Mouse (Mus musculus): Measurements from ENCODE around the gene Ahrr. TPM values are rescaled to one million over a fixed set of nuclear protein-coding genes. Genes with fewer than 3 reads are reported as not detected.

Ahrr gene
- polyA plus RNA-seq, 1 experiment from 2014 or later: 0.54 TPM

- ATAC-seq: no peak
- peaks cover 9% of the 10 kb centered on the region for H3K36me3 ChIP-seq (ENCODE audit: control insufficient read depth, insufficient read depth, low read length)
- WGBS: 80% methylated on average over 3 of the region's 3 CpGs
Measured at GRCm38 (mm10) chr13:74196451-74196850, 95.7 kb downstream of the Ahrr start.

GRCm38 (mm10) chr13:74192613-74193012, 99.5 kb downstream of the Ahrr start:
- Histone ChIP-seq H3K4me2 (ENCODE audit: low read depth, low read length) (no peak overlapping the region), H3K27me3 (replicated peaks; ENCODE audit: control insufficient read depth, insufficient read depth, low read length) (no peaks in the 10 kb centered on the region), H3K27ac (ENCODE audit: low read length) (no peak overlapping the region), H3K9ac (ENCODE audit: low read depth, low read length) (no peak overlapping the region), H3K36me3 (ENCODE audit: control insufficient read depth, insufficient read depth, low read length) (peaks cover 20% of the 10 kb centered on the region), H3K9me3 (ENCODE audit: control insufficient read depth, low read length) (no peaks in the 10 kb centered on the region), H3K4me1 (ENCODE audit: control insufficient read depth, insufficient read depth, low read length) (no peaks in the 10 kb centered on the region), H3K4me3 (ENCODE audit: low read length) (no peak overlapping the region)
- WGBS: 80% methylated on average over 6 of the region's 6 CpGs
- 0 out of 2 replicates have a peak, but pooled peaks have one; percentile 40 for ATAC-seq

More at GRCm38 (mm10) chr13:74196451-74196850, 95.7 kb downstream of the Ahrr start:
- H3K4me1 ChIP-seq (ENCODE audit: control insufficient read depth, insufficient read depth, low read length): no peaks in the 10 kb centered on the region
- H3K27ac ChIP-seq (ENCODE audit: low read length): no peak overlapping the region
- no peak overlapping the region for H3K9ac ChIP-seq (ENCODE audit: low read depth, low read length)
- no peak overlapping the region for H3K4me3 ChIP-seq (ENCODE audit: low read length)
- no peaks in the 10 kb centered on the region for H3K27me3 ChIP-seq (replicated peaks; ENCODE audit: control insufficient read depth, insufficient read depth, low read length)
- no peaks in the 10 kb centered on the region for H3K9me3 ChIP-seq (ENCODE audit: control insufficient read depth, low read length)
- no peak overlapping the region for H3K4me2 ChIP-seq (ENCODE audit: low read depth, low read length)

- H3K4me3 ChIP-seq (ENCODE audit: low read length): no peak overlapping the region
- H3K4me2 ChIP-seq (ENCODE audit: low read depth, low read length): no peak overlapping the region
- no peaks in the 10 kb centered on the region for H3K27me3 ChIP-seq (replicated peaks; ENCODE audit: control insufficient read depth, insufficient read depth, low read length)
- H3K36me3 ChIP-seq (ENCODE audit: control insufficient read depth, insufficient read depth, low read length): peaks cover 2% of the 10 kb centered on the region; the same call in 1 of the 2 replicates
- H3K9ac ChIP-seq (ENCODE audit: low read depth, low read length): no peak overlapping the region
- H3K4me1 ChIP-seq (ENCODE audit: control insufficient read depth, insufficient read depth, low read length): no peaks in the 10 kb centered on the region
- no peaks in the 10 kb centered on the region for H3K9me3 ChIP-seq (ENCODE audit: control insufficient read depth, low read length)
- H3K27ac ChIP-seq (ENCODE audit: low read length): no peak overlapping the region
- no peak for ATAC-seq
- 89% methylated on average over 5 of the region's 5 CpGs for WGBS
Measured at GRCm38 (mm10) chr13:74183011-74183695, 109.0 kb downstream of the Ahrr start.

GRCm38 (mm10) chr13:74172036-74172435, 120.1 kb downstream of the Ahrr start:
- Histone ChIP-seq H3K9ac (ENCODE audit: low read depth, low read length) (no peak overlapping the region), H3K4me2 (ENCODE audit: low read depth, low read length) (no peak overlapping the region), H3K4me3 (ENCODE audit: low read length) (no peak overlapping the region), H3K4me1 (ENCODE audit: control insufficient read depth, insufficient read depth, low read length) (no peaks in the 10 kb centered on the region), H3K36me3 (ENCODE audit: control insufficient read depth, insufficient read depth, low read length) (peaks cover 15% of the 10 kb centered on the region), H3K27ac (ENCODE audit: low read length) (no peak overlapping the region), H3K9me3 (ENCODE audit: control insufficient read depth, low read length) (no peaks in the 10 kb centered on the region), H3K27me3 (replicated peaks; ENCODE audit: control insufficient read depth, insufficient read depth, low read length) (no peaks in the 10 kb centered on the region)
- 93% methylated on average over 5 of the region's 5 CpGs for WGBS
- ATAC-seq: no peak

- Histone ChIP-seq H3K4me2 (ENCODE audit: low read depth, low read length) (no peak overlapping the region), H3K4me3 (ENCODE audit: low read length) (no peak overlapping the region), H3K27ac (ENCODE audit: low read length) (no peak overlapping the region), H3K4me1 (ENCODE audit: control insufficient read depth, insufficient read depth, low read length) (no peaks in the 10 kb centered on the region), H3K36me3 (ENCODE audit: control insufficient read depth, insufficient read depth, low read length) (peaks cover 15% of the 10 kb centered on the region), H3K9me3 (ENCODE audit: control insufficient read depth, low read length) (no peaks in the 10 kb centered on the region), H3K9ac (ENCODE audit: low read depth, low read length) (no peak overlapping the region), H3K27me3 (replicated peaks; ENCODE audit: control insufficient read depth, insufficient read depth, low read length) (no peaks in the 10 kb centered on the region)
- 90% methylated on average over 10 of the region's 10 CpGs for WGBS
- no peak for ATAC-seq
Measured at GRCm38 (mm10) chr13:74169446-74170164, 122.5 kb downstream of the Ahrr start.

GRCm38 (mm10) chr13:74167492-74167891, 124.6 kb downstream of the Ahrr start:
- Histone ChIP-seq H3K9me3 (ENCODE audit: control insufficient read depth, low read length) (no peaks in the 10 kb centered on the region), H3K4me3 (ENCODE audit: low read length) (no peak overlapping the region), H3K27me3 (replicated peaks; ENCODE audit: control insufficient read depth, insufficient read depth, low read length) (no peaks in the 10 kb centered on the region), H3K36me3 (ENCODE audit: control insufficient read depth, insufficient read depth, low read length) (0 out of 2 replicates have a peak, but pooled peaks cover 4% of the 10 kb centered on the region), H3K27ac (ENCODE audit: low read length) (no peak overlapping the region), H3K4me1 (ENCODE audit: control insufficient read depth, insufficient read depth, low read length) (no peaks in the 10 kb centered on the region), H3K4me2 (ENCODE audit: low read depth, low read length) (no peak overlapping the region), H3K9ac (ENCODE audit: low read depth, low read length) (peak overlapping the region; percentile 72; the same call in 1 of the 2 replicates)
- ATAC-seq: peak; percentile 4; the same call in 1 of the 2 replicates
- WGBS: 86% methylated on average over 2 of the region's 2 CpGs

GRCm38 (mm10) chr13:74167057-74167413, 125.1 kb downstream of the Ahrr start:
- Histone ChIP-seq H3K9me3 (ENCODE audit: control insufficient read depth, low read length) (no peaks in the 10 kb centered on the region), H3K4me2 (ENCODE audit: low read depth, low read length) (peak overlapping the region; percentile 79), H3K4me1 (ENCODE audit: control insufficient read depth, insufficient read depth, low read length) (no peaks in the 10 kb centered on the region), H3K9ac (ENCODE audit: low read depth, low read length) (peak overlapping the region; percentile 72), H3K4me3 (ENCODE audit: low read length) (peak overlapping the region; percentile 58), H3K27me3 (replicated peaks; ENCODE audit: control insufficient read depth, insufficient read depth, low read length) (no peaks in the 10 kb centered on the region), H3K27ac (ENCODE audit: low read length) (no peak overlapping the region), H3K36me3 (ENCODE audit: control insufficient read depth, insufficient read depth, low read length) (0 out of 2 replicates have a peak, but pooled peaks cover 4% of the 10 kb centered on the region)
- no peak; the same call in 1 of the 2 replicates for ATAC-seq
- 4% methylated on average over 9 of the region's 9 CpGs for WGBS

GRCm38 (mm10) chr13:74166348-74167056, 125.6 kb downstream of the Ahrr start:
- H3K4me3 ChIP-seq (ENCODE audit: low read length): peak overlapping the region; percentile 58
- 9% methylated on average over 19 of the region's 19 CpGs for WGBS
- H3K9ac ChIP-seq (ENCODE audit: low read depth, low read length): peak overlapping the region; percentile 72

More at GRCm38 (mm10) chr13:74166348-74167056, 125.6 kb downstream of the Ahrr start:
- Histone ChIP-seq H3K27me3 (replicated peaks; ENCODE audit: control insufficient read depth, insufficient read depth, low read length) (no peaks in the 10 kb centered on the region), H3K27ac (ENCODE audit: low read length) (no peak overlapping the region), H3K9me3 (ENCODE audit: control insufficient read depth, low read length) (no peaks in the 10 kb centered on the region), H3K4me1 (ENCODE audit: control insufficient read depth, insufficient read depth, low read length) (no peaks in the 10 kb centered on the region), H3K36me3 (ENCODE audit: control insufficient read depth, insufficient read depth, low read length) (0 out of 2 replicates have a peak, but pooled peaks cover 4% of the 10 kb centered on the region), H3K4me2 (ENCODE audit: low read depth, low read length) (peak overlapping the region; percentile 79)
- ATAC-seq: peak; percentile 84

All from intestine, embryonic 16.5 days (tissue).